Mouse (Mus musculus): ENCODE measurements around the gene Tmem189.

DNA sequence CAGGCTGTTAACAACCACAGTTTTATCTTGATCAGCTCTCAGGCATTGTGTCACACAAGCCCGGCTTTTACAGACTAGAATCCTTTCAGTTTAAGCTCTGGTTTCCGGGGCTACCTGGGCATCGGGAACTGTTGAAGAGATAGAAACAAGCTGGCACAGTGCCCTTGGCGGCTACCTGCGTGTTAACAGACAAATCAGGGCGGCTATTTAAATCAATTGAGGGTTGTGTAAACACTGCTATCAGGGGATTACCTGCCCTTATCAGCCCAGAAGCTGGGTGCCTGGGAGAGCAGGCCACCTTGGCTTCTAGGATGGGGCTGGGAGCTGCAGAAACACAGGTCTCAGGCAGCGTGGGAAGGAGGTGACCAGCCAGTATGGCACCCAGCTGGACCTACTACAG is 36.9 kb downstream of the Tmem189 start:
- TF ChIP-seq TBP (IDR thresholded peaks at IDR 0.05; ENCODE audit: low read depth, low read length): no peak
- no peak for TF ChIP-seq CTCF (IDR thresholded peaks at IDR 0.05 in 2 of 3, conservative IDR thresholded peaks at IDR 0.05 in 1 of 3; ENCODE audit: control insufficient read depth in 1 of 3, insufficient read depth in 1 of 3, low read depth in 2 of 3, low read length in 3 of 3, poor library complexity in 1 of 3, severe bottlenecking in 1 of 3)
- no peak for TF ChIP-seq ZNF384 (IDR thresholded peaks at IDR 0.05; ENCODE audit: low read depth, low read length)
- no peak for TF ChIP-seq RCOR1 (IDR thresholded peaks at IDR 0.05; ENCODE audit: low read depth, low read length)
- TF ChIP-seq EP300 (IDR thresholded peaks at IDR 0.05; ENCODE audit: low read depth in 1 of 2, low read length in 2 of 2): no peak

Measured in MEL (cell line).